Mouse (Mus musculus): ENCODE measurements around the gene Faim2.

- TF ChIP-seq CTCF (IDR thresholded peaks at IDR 0.05) (no peak), EP300 (IDR thresholded peaks at IDR 0.05) (peak; percentile 59)
Observed at GRCm38 (mm10) chr15:99539891-99540290, 11.9 kb upstream of the Faim2 start.

All from lung, postnatal 0 days (tissue).